Mouse (Mus musculus): ENCODE data around the gene Cd164l2. TPM values are rescaled to one million over a fixed set of nuclear protein-coding genes. Genes with fewer than 3 reads are reported as not detected.

The Cd164l2 gene
- polyA plus RNA-seq, 1 experiment from 2014 or later, result 0.23 TPM

- Histone ChIP-seq H3K27ac (ENCODE audit: low read depth, low read length) (no peak overlapping the region), H3K36me3 (ENCODE audit: control insufficient read depth, insufficient read depth, low read length) (no peaks in the 10 kb centered on the region), H3K4me3 (ENCODE audit: low read depth, low read length) (no peak overlapping the region), H3K4me1 (ENCODE audit: control insufficient read depth, insufficient read depth, low read length) (peaks cover 7% of the 10 kb centered on the region), H3K4me2 (no peak overlapping the region), H3K27me3 (ENCODE audit: control insufficient read depth, insufficient read depth, low read length) (peaks cover 33% of the 10 kb centered on the region), H3K9ac (ENCODE audit: low read length) (no peak overlapping the region), H3K9me3 (ENCODE audit: control insufficient read depth, low read length) (no peaks in the 10 kb centered on the region)
- DNase-seq (ENCODE audit: low spot score, missing footprints), result no peak
- ATAC-seq (ENCODE audit: low FRiP score), result no peak
- 62% methylated on average over 9 of the region's 9 CpGs for WGBS
Measured at GRCm38 (mm10) chr4:133242710-133243109, 30.8 kb downstream of the Cd164l2 start.

- DNase-seq (ENCODE audit: low spot score, missing footprints), result no peak
- H3K9ac ChIP-seq (ENCODE audit: low read length), result no peak overlapping the region
- peaks cover 38% of the 10 kb centered on the region for H3K27me3 ChIP-seq (ENCODE audit: control insufficient read depth, insufficient read depth, low read length)
- H3K4me3 ChIP-seq (ENCODE audit: low read depth, low read length), result no peak overlapping the region
- ATAC-seq (ENCODE audit: low FRiP score), result no peak
- 67% methylated on average over 13 of the region's 13 CpGs for WGBS
- no peak overlapping the region for H3K4me2 ChIP-seq
- H3K4me1 ChIP-seq (ENCODE audit: control insufficient read depth, insufficient read depth, low read length), result peaks cover 7% of the 10 kb centered on the region
- no peak overlapping the region for H3K27ac ChIP-seq (ENCODE audit: low read depth, low read length)
- no peaks in the 10 kb centered on the region for H3K9me3 ChIP-seq (ENCODE audit: control insufficient read depth, low read length)
- H3K36me3 ChIP-seq (ENCODE audit: control insufficient read depth, insufficient read depth, low read length), result no peaks in the 10 kb centered on the region
Measured at GRCm38 (mm10) chr4:133243538-133243937, 31.6 kb downstream of the Cd164l2 start.

- no peak for DNase-seq (ENCODE audit: low spot score, missing footprints)
- no peak overlapping the region for H3K4me3 ChIP-seq (ENCODE audit: low read depth, low read length)
- H3K27ac ChIP-seq (ENCODE audit: low read depth, low read length), result no peak overlapping the region
- H3K9ac ChIP-seq (ENCODE audit: low read length), result no peak overlapping the region
- ATAC-seq (ENCODE audit: low FRiP score), result no peak
- peaks cover 39% of the 10 kb centered on the region for H3K27me3 ChIP-seq (ENCODE audit: control insufficient read depth, insufficient read depth, low read length)
- no peaks in the 10 kb centered on the region for H3K36me3 ChIP-seq (ENCODE audit: control insufficient read depth, insufficient read depth, low read length)
- no peaks in the 10 kb centered on the region for H3K9me3 ChIP-seq (ENCODE audit: control insufficient read depth, low read length)
- H3K4me1 ChIP-seq (ENCODE audit: control insufficient read depth, insufficient read depth, low read length), result peaks cover 7% of the 10 kb centered on the region
- H3K4me2 ChIP-seq, result no peak overlapping the region
- 83% methylated on average over 1 of the region's 1 CpGs for WGBS
Measured at GRCm38 (mm10) chr4:133244289-133244688, 32.4 kb downstream of the Cd164l2 start.

- no peaks in the 10 kb centered on the region for H3K36me3 ChIP-seq (ENCODE audit: control insufficient read depth, insufficient read depth, low read length)
- H3K4me1 ChIP-seq (ENCODE audit: control insufficient read depth, insufficient read depth, low read length), result peaks cover 10% of the 10 kb centered on the region
- H3K27ac ChIP-seq (ENCODE audit: low read depth, low read length), result no peak overlapping the region
- no peak overlapping the region for H3K4me3 ChIP-seq (ENCODE audit: low read depth, low read length)
- H3K9me3 ChIP-seq (ENCODE audit: control insufficient read depth, low read length), result no peaks in the 10 kb centered on the region
- H3K9ac ChIP-seq (ENCODE audit: low read length), result no peak overlapping the region
- WGBS, result 23% methylated on average over 15 of the region's 15 CpGs
- DNase-seq (ENCODE audit: low spot score, missing footprints) (no peak), ATAC-seq (ENCODE audit: low FRiP score) (no peak)
- H3K4me2 ChIP-seq, result no peak overlapping the region
- H3K27me3 ChIP-seq (ENCODE audit: control insufficient read depth, insufficient read depth, low read length), result peaks cover 52% of the 10 kb centered on the region
Measured at GRCm38 (mm10) chr4:133247072-133247471, 35.1 kb downstream of the Cd164l2 start.

- DNase-seq (ENCODE audit: low spot score, missing footprints) (peak; percentile 21), ATAC-seq (ENCODE audit: low FRiP score) (no peak)
- WGBS, result 77% methylated on average over 13 of the region's 13 CpGs
- no peaks in the 10 kb centered on the region for H3K36me3 ChIP-seq (ENCODE audit: control insufficient read depth, insufficient read depth, low read length)
- no peak overlapping the region for H3K4me2 ChIP-seq
- H3K9me3 ChIP-seq (ENCODE audit: control insufficient read depth, low read length), result no peaks in the 10 kb centered on the region
- H3K27me3 ChIP-seq (ENCODE audit: control insufficient read depth, insufficient read depth, low read length), result peaks cover 49% of the 10 kb centered on the region
- no peak overlapping the region for H3K27ac ChIP-seq (ENCODE audit: low read depth, low read length)
- no peak overlapping the region for H3K9ac ChIP-seq (ENCODE audit: low read length)
- no peak overlapping the region for H3K4me3 ChIP-seq (ENCODE audit: low read depth, low read length)
- peaks cover 10% of the 10 kb centered on the region for H3K4me1 ChIP-seq (ENCODE audit: control insufficient read depth, insufficient read depth, low read length)
Measured at GRCm38 (mm10) chr4:133247806-133248449, 36.0 kb downstream of the Cd164l2 start.

- no peaks in the 10 kb centered on the region for H3K9me3 ChIP-seq (ENCODE audit: control insufficient read depth, low read length)
- WGBS, result 2% methylated on average over 22 of the region's 22 CpGs
- no peak overlapping the region for H3K27ac ChIP-seq (ENCODE audit: low read depth, low read length)
- H3K27me3 ChIP-seq (ENCODE audit: control insufficient read depth, insufficient read depth, low read length), result peaks cover 45% of the 10 kb centered on the region
- no peak for ATAC-seq (ENCODE audit: low FRiP score)
- H3K4me1 ChIP-seq (ENCODE audit: control insufficient read depth, insufficient read depth, low read length), result peaks cover 10% of the 10 kb centered on the region
- H3K4me2 ChIP-seq, result peak overlapping the region; percentile 62
- H3K9ac ChIP-seq (ENCODE audit: low read length), result peak overlapping the region; percentile 42
- peak; percentile 98 for DNase-seq (ENCODE audit: low spot score, missing footprints)
- H3K36me3 ChIP-seq (ENCODE audit: control insufficient read depth, insufficient read depth, low read length), result no peaks in the 10 kb centered on the region
- H3K4me3 ChIP-seq (ENCODE audit: low read depth, low read length), result peak overlapping the region; percentile 32
Measured at GRCm38 (mm10) chr4:133250609-133251008, 38.7 kb downstream of the Cd164l2 start.

- Histone ChIP-seq H3K4me2 (peak overlapping the region; percentile 62), H3K4me3 (ENCODE audit: low read depth, low read length) (peak overlapping the region; percentile 32), H3K9me3 (ENCODE audit: control insufficient read depth, low read length) (no peaks in the 10 kb centered on the region), H3K4me1 (ENCODE audit: control insufficient read depth, insufficient read depth, low read length) (peaks cover 10% of the 10 kb centered on the region), H3K36me3 (ENCODE audit: control insufficient read depth, insufficient read depth, low read length) (no peaks in the 10 kb centered on the region), H3K27ac (ENCODE audit: low read depth, low read length) (no peak overlapping the region), H3K27me3 (ENCODE audit: control insufficient read depth, insufficient read depth, low read length) (peaks cover 46% of the 10 kb centered on the region), H3K9ac (ENCODE audit: low read length) (peak overlapping the region; percentile 42)
- ATAC-seq (ENCODE audit: low FRiP score), result no peak
- WGBS, result 1% methylated on average over 31 of the region's 31 CpGs
- DNase-seq (ENCODE audit: low spot score, missing footprints), result peak; percentile 91
Measured at GRCm38 (mm10) chr4:133251214-133251613, 39.3 kb downstream of the Cd164l2 start.

- no peak overlapping the region for H3K4me2 ChIP-seq
- no peaks in the 10 kb centered on the region for H3K9me3 ChIP-seq (ENCODE audit: control insufficient read depth, low read length)
- 32% methylated on average over 4 of the region's 4 CpGs for WGBS
- no peak overlapping the region for H3K4me3 ChIP-seq (ENCODE audit: low read depth, low read length)
- H3K36me3 ChIP-seq (ENCODE audit: control insufficient read depth, insufficient read depth, low read length), result no peaks in the 10 kb centered on the region
- H3K27me3 ChIP-seq (ENCODE audit: control insufficient read depth, insufficient read depth, low read length), result peaks cover 51% of the 10 kb centered on the region
- H3K4me1 ChIP-seq (ENCODE audit: control insufficient read depth, insufficient read depth, low read length), result peaks cover 10% of the 10 kb centered on the region
- DNase-seq (ENCODE audit: low spot score, missing footprints), result no peak
- ATAC-seq (ENCODE audit: low FRiP score), result no peak
- no peak overlapping the region for H3K27ac ChIP-seq (ENCODE audit: low read depth, low read length)
- no peak overlapping the region for H3K9ac ChIP-seq (ENCODE audit: low read length)
Measured at GRCm38 (mm10) chr4:133252089-133252488, 40.2 kb downstream of the Cd164l2 start.

GRCm38 (mm10) chr4:133253412-133253811, 41.5 kb downstream of the Cd164l2 start:
- no peaks in the 10 kb centered on the region for H3K9me3 ChIP-seq (ENCODE audit: control insufficient read depth, low read length)
- DNase-seq (ENCODE audit: low spot score, missing footprints), result peak; percentile 80
- H3K27me3 ChIP-seq (ENCODE audit: control insufficient read depth, insufficient read depth, low read length), result peaks cover 43% of the 10 kb centered on the region
- H3K4me2 ChIP-seq, result no peak overlapping the region
- H3K9ac ChIP-seq (ENCODE audit: low read length), result no peak overlapping the region
- H3K4me3 ChIP-seq (ENCODE audit: low read depth, low read length), result no peak overlapping the region
- 83% methylated on average over 12 of the region's 12 CpGs for WGBS
- H3K4me1 ChIP-seq (ENCODE audit: control insufficient read depth, insufficient read depth, low read length), result peaks cover 10% of the 10 kb centered on the region
- no peak for ATAC-seq (ENCODE audit: low FRiP score)
- no peak overlapping the region for H3K27ac ChIP-seq (ENCODE audit: low read depth, low read length)
- no peaks in the 10 kb centered on the region for H3K36me3 ChIP-seq (ENCODE audit: control insufficient read depth, insufficient read depth, low read length)

Data from midbrain, embryonic 11.5 days (tissue).